Mouse (Mus musculus): ENCODE results near the gene Tsc22d4. TPM values are rescaled to one million over a fixed set of nuclear protein-coding genes. Genes with fewer than 3 reads are reported as not detected.

Gene Tsc22d4
- 272 and 329 TPM in 2 replicates for total RNA-seq (2023)

DNA sequence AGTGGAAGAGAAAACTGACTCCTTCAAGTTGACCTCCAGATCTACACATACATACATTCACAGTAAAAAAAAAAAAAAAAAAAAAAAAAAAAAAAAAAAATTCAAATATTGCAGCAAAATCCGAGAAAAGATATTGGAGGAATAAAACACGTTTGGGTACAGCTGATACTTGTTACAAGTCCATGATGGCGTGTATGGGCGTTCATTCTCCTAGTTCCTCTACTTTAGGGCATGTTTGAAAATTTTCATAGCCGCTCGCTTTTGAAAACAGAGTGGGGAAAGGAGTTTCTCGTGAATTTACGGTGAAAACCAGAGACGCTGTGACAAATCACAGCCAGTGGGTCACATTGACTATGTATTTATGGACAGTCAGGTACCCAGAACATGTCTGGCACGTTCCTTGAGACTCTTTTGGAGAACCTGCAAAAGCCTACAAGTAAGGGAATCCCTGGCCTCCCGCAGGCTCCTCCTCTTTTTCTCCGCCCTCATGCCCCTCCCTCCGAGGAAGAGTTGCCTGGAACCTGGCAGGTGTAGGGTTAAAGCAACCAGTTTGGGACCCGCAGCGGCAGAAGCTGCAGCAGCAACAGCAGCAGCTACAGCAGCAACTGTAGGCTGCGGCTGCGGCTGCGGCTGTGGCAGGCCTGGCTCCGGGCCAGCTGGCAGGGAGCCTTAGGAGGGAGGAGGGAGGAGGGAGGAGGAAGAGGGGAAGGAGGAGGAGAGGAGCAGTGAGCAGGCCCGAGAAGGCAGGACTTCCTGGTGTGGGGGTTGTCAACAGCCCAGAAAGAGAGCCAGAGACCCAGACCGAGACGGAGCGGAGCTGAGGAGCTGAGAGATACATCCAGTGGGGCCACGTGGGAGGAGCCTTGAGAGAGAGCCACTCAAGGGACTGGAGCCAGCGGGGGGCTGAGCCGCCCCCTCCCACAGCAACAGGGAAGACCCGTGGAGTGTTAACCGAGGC, at the start of gene Tsc22d4:
TSS of gene Tsc22d4 (plus strand) at position 517 of the 958 bp plus-strand sequence.

GRCm38 (mm10) chr5:137741023-137741931, 4.3 kb upstream of the Tsc22d4 start, which contains the start of gene Nyap1:
Nyap1 (minus strand) TSS chr5:137741607.

GRCm38 (mm10) chr5:137778635-137779034, 33.1 kb downstream of the Tsc22d4 start, which contains the start of gene Ppp1r35:
Ppp1r35 (plus strand) TSS chr5:137778849.

GRCm38 (mm10) chr5:137787151-137787928, 41.8 kb downstream of the Tsc22d4 start, which contains the start of the genes Mepce and Zcwpw1:
Mepce (minus strand) TSS chr5:137787655.
Zcwpw1 (plus strand) TSS chr5:137787798.

Other genes starting within 250 kb of the Tsc22d4 start
- 13.0 and 17.8 TPM in 2 replicates for gene Pop7, start 243.2 kb upstream of the Tsc22d4 start, total RNA-seq (2023)
- 46.2 and 60.4 TPM in 2 replicates for gene Gigyf1, start 227.2 kb upstream of the Tsc22d4 start, total RNA-seq (2023)
- not detected in 2 replicates for gene Epo, start 212.5 kb upstream of the Tsc22d4 start, total RNA-seq (2023)
- gene Gnb2, start 212.2 kb upstream of the Tsc22d4 start, total RNA-seq (2023) = 956 and 1,045 TPM in 2 replicates
- gene Actl6b, start 192.2 kb upstream of the Tsc22d4 start, total RNA-seq (2023) = not detected in 2 replicates
- 0.76 and 1.7 TPM in 2 replicates for gene Tfr2, start 175.9 kb upstream of the Tsc22d4 start, total RNA-seq (2023)
- 41.8 and 42.3 TPM in 2 replicates for gene Mospd3, start 144.7 kb upstream of the Tsc22d4 start, total RNA-seq (2023)
- 0.61 and 2.0 TPM in 2 replicates for gene Pcolce, start 131.9 kb upstream of the Tsc22d4 start, total RNA-seq (2023)
- 0.36 TPM in 1 of 2 replicates, not detected in the other for gene Fbxo24, start 116.7 kb upstream of the Tsc22d4 start, total RNA-seq (2023)
- gene Lrch4, start 116.6 kb upstream of the Tsc22d4 start, total RNA-seq (2023) = 235 and 280 TPM in 2 replicates
- 37.6 and 52.5 TPM in 2 replicates for gene Gm20605, start 116.6 kb upstream of the Tsc22d4 start, total RNA-seq (2023)
- 51.2 and 70.0 TPM in 2 replicates for gene Sap25, start 104.4 kb upstream of the Tsc22d4 start, total RNA-seq (2023)
- gene Irs3, start 100.0 kb upstream of the Tsc22d4 start, total RNA-seq (2023) = not detected in 2 replicates
- gene Agfg2, start 61.0 kb upstream of the Tsc22d4 start, total RNA-seq (2023) = 16.4 and 17.0 TPM in 2 replicates
- gene Nyap1, start 4.1 kb upstream of the Tsc22d4 start, total RNA-seq (2023) = 0.50 and 0.54 TPM in 2 replicates
- gene Ppp1r35, start 33.1 kb downstream of the Tsc22d4 start, total RNA-seq (2023) = 24.4 and 30.5 TPM in 2 replicates
- gene Mepce, start 41.9 kb downstream of the Tsc22d4 start, total RNA-seq (2023) = 29.5 and 33.3 TPM in 2 replicates
- 2.2 and 2.4 TPM in 2 replicates for gene Zcwpw1, start 42.1 kb downstream of the Tsc22d4 start, total RNA-seq (2023)
- gene Pilra, start 90.6 kb downstream of the Tsc22d4 start, total RNA-seq (2023) = 535 and 567 TPM in 2 replicates
- 309 and 327 TPM in 2 replicates for gene Pilrb1, start 112.4 kb downstream of the Tsc22d4 start, total RNA-seq (2023)
- 426 and 429 TPM in 2 replicates for gene Pilrb2, start 126.1 kb downstream of the Tsc22d4 start, total RNA-seq (2023)
- gene Cyp3a13, start 175.9 kb downstream of the Tsc22d4 start, total RNA-seq (2023) = not detected in 2 replicates
- not detected in 2 replicates for gene Gjc3, start 217.4 kb downstream of the Tsc22d4 start, total RNA-seq (2023)
- gene Azgp1, start 235.8 kb downstream of the Tsc22d4 start, total RNA-seq (2023) = 0.88 and 0.92 TPM in 2 replicates